Mouse (Mus musculus) thymus, postnatal 36 days (tissue): ENCODE results near the gene Rb1.

ENCODE experiments used
- DNase-seq, 2 experiments: peaks; one replicate each; pipeline ENCODE4 v3.0.0; 2022; ENCODE audit warnings: mixed read lengths in 2 of 2

The Rb1 gene

GRCm38 (mm10) chr14:73325456-73326381 is at the start of gene Rb1:
Rb1 (minus strand) TSS chr14:73325822.
- DNase-seq: peak; percentile 80 to 84

- no peak for DNase-seq
Measured at GRCm38 (mm10) chr14:73374315-73374890, 48.8 kb upstream of the Rb1 start.

- no peak for DNase-seq
Measured at GRCm38 (mm10) chr14:73373606-73374005, 48.0 kb upstream of the Rb1 start.

GRCm38 (mm10) chr14:73372990-73373389 is 47.4 kb upstream of the Rb1 start:
- DNase-seq: no peak

- DNase-seq: no peak
Measured at GRCm38 (mm10) chr14:73371577-73371976, 46.0 kb upstream of the Rb1 start.

GRCm38 (mm10) chr14:73370695-73371372 is 45.2 kb upstream of the Rb1 start:
- DNase-seq: no peak

- no peak for DNase-seq
Measured at GRCm38 (mm10) chr14:73370078-73370670, 44.6 kb upstream of the Rb1 start.

GRCm38 (mm10) chr14:73369634-73370033 is 44.0 kb upstream of the Rb1 start:
- no peak for DNase-seq

GRCm38 (mm10) chr14:73368966-73369365 is 43.3 kb upstream of the Rb1 start:
- no peak for DNase-seq

- DNase-seq: no peak
Measured at GRCm38 (mm10) chr14:73368221-73368620, 42.6 kb upstream of the Rb1 start.

GRCm38 (mm10) chr14:73366278-73366677 is 40.7 kb upstream of the Rb1 start:
- no peak for DNase-seq

- no peak for DNase-seq
Measured at GRCm38 (mm10) chr14:73363782-73364181, 38.2 kb upstream of the Rb1 start.

GRCm38 (mm10) chr14:73354700-73355099 is 29.1 kb upstream of the Rb1 start:
- DNase-seq: no peak

GRCm38 (mm10) chr14:73351118-73351517 is 25.5 kb upstream of the Rb1 start:
- no peak for DNase-seq

- no peak for DNase-seq
Measured at GRCm38 (mm10) chr14:73350029-73350428, 24.4 kb upstream of the Rb1 start.

GRCm38 (mm10) chr14:73349061-73349670 is 23.5 kb upstream of the Rb1 start:
- peak; percentile 26 to 40 for DNase-seq

- DNase-seq: no peak
Measured at GRCm38 (mm10) chr14:73347302-73347701, 21.7 kb upstream of the Rb1 start.

GRCm38 (mm10) chr14:73345614-73346013 is 20.0 kb upstream of the Rb1 start:
- no peak for DNase-seq

GRCm38 (mm10) chr14:73340051-73340755 is 14.6 kb upstream of the Rb1 start:
- no peak for DNase-seq

- no peak for DNase-seq
Measured at GRCm38 (mm10) chr14:73339615-73340014, 14.0 kb upstream of the Rb1 start.

- no peak for DNase-seq
Measured at GRCm38 (mm10) chr14:73336316-73337080, 10.9 kb upstream of the Rb1 start.
